Mouse (Mus musculus) neural tube, embryonic 15.5 days (tissue): Measurements from ENCODE around the gene A4galt. TPM values are rescaled to one million over a fixed set of nuclear protein-coding genes. Genes with fewer than 3 reads are reported as not detected.

Experiments used
- ATAC-seq: fragments of 200-750 bp; cut with Nextera tagmentation; 2 replicates; pipeline ENCODE4 v1.8.0; 2017; ENCODE audit warnings: mild to moderate bottlenecking, moderate TSS enrichment, moderate library complexity; ENCODE audit not compliant: low FRiP score
- H3K27ac ChIP-seq: fragments of 300-500 bp; sonication (generic); replicated peaks from 2 replicates; pipeline ENCODE4 v1.5.1; 2015; ENCODE audit warnings: mild to moderate bottlenecking, inconsistent platforms
- H3K27me3 ChIP-seq: fragments of 300-500 bp; sonication (generic); replicated peaks from 2 replicates; pipeline ENCODE4 v1.6.1; 2015; ENCODE audit warnings: inconsistent platforms
- H3K36me3 ChIP-seq: fragments of 300-500 bp; sonication (generic); 2 replicates; pipeline ENCODE4 v1.6.1; 2015; ENCODE audit warnings: inconsistent platforms
- H3K4me1 ChIP-seq: fragments of 300-500 bp; sonication (generic); 2 replicates; pipeline ENCODE4 v1.6.1; 2015; ENCODE audit warnings: inconsistent platforms
- H3K4me2 ChIP-seq: fragments of 300-500 bp; sonication (generic); 2 replicates; pipeline ENCODE4 v1.6.1; 2015; ENCODE audit warnings: inconsistent platforms, mild to moderate bottlenecking, moderate library complexity
- H3K4me3 ChIP-seq: fragments of 300-500 bp; sonication (generic); replicated peaks from 2 replicates; pipeline ENCODE4 v1.5.1; 2015; ENCODE audit warnings: mild to moderate bottlenecking, inconsistent platforms
- H3K9ac ChIP-seq: fragments of 300-500 bp; sonication (generic); replicated peaks from 2 replicates; pipeline ENCODE4 v1.6.1; 2015; ENCODE audit warnings: mild to moderate bottlenecking, inconsistent platforms
- H3K9me3 ChIP-seq: fragments of 300-500 bp; sonication (generic); replicated peaks from 2 replicates; pipeline ENCODE4 v1.6.1; 2016; ENCODE audit warnings: inconsistent platforms
- WGBS: fragments of 180-500 bp; shearing (Covaris S2); methylation state at CpG from one replicate; pipeline ENCODE4 v1.1.7; 2015; ENCODE audit warnings: mixed read lengths; 5-methylcytosine and 5-hydroxymethylcytosine counted together
- polyA plus RNA-seq: library from polyadenylated mRNA; unstranded; fragments of >200 nt; fragmentation: Nextera tagmentation; extraction: Ambion mirVana; gene quantifications from 2 replicates; pipeline ENCODE4 v1.2.1, GENCODE M21; 2015

A4galt gene
- polyA plus RNA-seq, 1 experiment from 2014 or later, result 2.5 TPM

GRCm38 (mm10) chr15:83244371-83244770 is 7.2 kb downstream of the A4galt start:
- no peak for ATAC-seq

GRCm38 (mm10) chr15:83241961-83242680 is 9.5 kb downstream of the A4galt start:
- 78% methylated on average over 4 of the region's 4 CpGs for WGBS
- Histone ChIP-seq H3K27me3 (no peaks in the 10 kb centered on the region), H3K27ac (no peak overlapping the region), H3K9ac (no peak overlapping the region), H3K4me2 (no peak overlapping the region), H3K9me3 (no peaks in the 10 kb centered on the region), H3K4me3 (no peak overlapping the region), H3K36me3 (no peaks in the 10 kb centered on the region), H3K4me1 (no peaks in the 10 kb centered on the region)
- ATAC-seq, result no peak

More at GRCm38 (mm10) chr15:83244371-83244770, 7.2 kb downstream of the A4galt start:
- H3K4me1 ChIP-seq, result no peaks in the 10 kb centered on the region
- H3K36me3 ChIP-seq, result no peaks in the 10 kb centered on the region
- H3K9me3 ChIP-seq, result no peaks in the 10 kb centered on the region
- H3K9ac ChIP-seq, result no peak overlapping the region
- H3K27me3 ChIP-seq, result peaks cover 1% of the 10 kb centered on the region; the same call in 1 of the 2 replicates
- no peak overlapping the region for H3K4me2 ChIP-seq
- H3K27ac ChIP-seq, result no peak overlapping the region
- no peak overlapping the region for H3K4me3 ChIP-seq
- WGBS, result 81% methylated on average over 3 of the region's 3 CpGs

- no peak overlapping the region for H3K4me3 ChIP-seq
- H3K4me1 ChIP-seq, result no peaks in the 10 kb centered on the region
- H3K36me3 ChIP-seq, result no peaks in the 10 kb centered on the region
- no peaks in the 10 kb centered on the region for H3K9me3 ChIP-seq
- no peak overlapping the region for H3K27ac ChIP-seq
- H3K9ac ChIP-seq, result no peak overlapping the region
- no peaks in the 10 kb centered on the region for H3K27me3 ChIP-seq
- WGBS, result 93% methylated on average over 3 of the region's 3 CpGs
- no peak for ATAC-seq
- no peak overlapping the region for H3K4me2 ChIP-seq
Observed at GRCm38 (mm10) chr15:83241497-83241896, 10.1 kb downstream of the A4galt start.

- no peaks in the 10 kb centered on the region for H3K36me3 ChIP-seq
- ATAC-seq, result no peak
- no peaks in the 10 kb centered on the region for H3K27me3 ChIP-seq
- H3K27ac ChIP-seq, result no peak overlapping the region
- no peak overlapping the region for H3K4me2 ChIP-seq
- H3K9me3 ChIP-seq, result no peaks in the 10 kb centered on the region
- H3K4me1 ChIP-seq, result 0 out of 2 replicates have a peak, but pooled peaks cover 10% of the 10 kb centered on the region
- no peak overlapping the region for H3K9ac ChIP-seq
- H3K4me3 ChIP-seq, result no peak overlapping the region
- 77% methylated on average over 15 of the region's 15 CpGs for WGBS
Observed at GRCm38 (mm10) chr15:83237460-83238243, 13.9 kb downstream of the A4galt start.

- H3K4me3 ChIP-seq, result no peak overlapping the region
- H3K27ac ChIP-seq, result no peak overlapping the region
- WGBS, result 20% methylated on average over 1 of the region's 1 CpGs
- H3K4me1 ChIP-seq, result 0 out of 2 replicates have a peak, but pooled peaks cover 10% of the 10 kb centered on the region
- no peak for ATAC-seq
- no peak overlapping the region for H3K9ac ChIP-seq
- no peaks in the 10 kb centered on the region for H3K27me3 ChIP-seq
- H3K4me2 ChIP-seq, result no peak overlapping the region
- no peaks in the 10 kb centered on the region for H3K36me3 ChIP-seq
- H3K9me3 ChIP-seq, result no peaks in the 10 kb centered on the region
Observed at GRCm38 (mm10) chr15:83236824-83237223, 14.8 kb downstream of the A4galt start.

- Histone ChIP-seq H3K4me2 (no peak overlapping the region), H3K27ac (no peak overlapping the region), H3K9me3 (no peaks in the 10 kb centered on the region), H3K36me3 (no peaks in the 10 kb centered on the region), H3K27me3 (no peaks in the 10 kb centered on the region), H3K4me1 (0 out of 2 replicates have a peak, but pooled peaks cover 10% of the 10 kb centered on the region), H3K4me3 (no peak overlapping the region), H3K9ac (no peak overlapping the region)
- peak; percentile 57 for ATAC-seq
- 85% methylated on average over 4 of the region's 4 CpGs for WGBS
Observed at GRCm38 (mm10) chr15:83233219-83233992, 18.2 kb downstream of the A4galt start.

GRCm38 (mm10) chr15:83227559-83227958 is 24.0 kb downstream of the A4galt start:
- 97% methylated on average over 10 of the region's 10 CpGs for WGBS

GRCm38 (mm10) chr15:83226871-83227270 is 24.7 kb downstream of the A4galt start:
- Histone ChIP-seq H3K9me3 (no peaks in the 10 kb centered on the region), H3K27me3 (no peaks in the 10 kb centered on the region), H3K9ac (no peak overlapping the region), H3K4me3 (no peak overlapping the region), H3K27ac (no peak overlapping the region), H3K4me2 (no peak overlapping the region), H3K4me1 (peaks cover 23% of the 10 kb centered on the region), H3K36me3 (no peaks in the 10 kb centered on the region)
- WGBS, result 87% methylated on average over 5 of the region's 5 CpGs
- ATAC-seq, result no peak

More at GRCm38 (mm10) chr15:83227559-83227958, 24.0 kb downstream of the A4galt start:
- Histone ChIP-seq H3K9me3 (no peaks in the 10 kb centered on the region), H3K4me1 (peaks cover 23% of the 10 kb centered on the region), H3K9ac (no peak overlapping the region), H3K27me3 (no peaks in the 10 kb centered on the region), H3K27ac (no peak overlapping the region), H3K36me3 (no peaks in the 10 kb centered on the region), H3K4me3 (no peak overlapping the region), H3K4me2 (no peak overlapping the region)
- ATAC-seq, result no peak

GRCm38 (mm10) chr15:83226066-83226834 is 25.3 kb downstream of the A4galt start:
- WGBS, result 81% methylated on average over 9 of the region's 9 CpGs
- H3K4me3 ChIP-seq, result no peak overlapping the region
- no peaks in the 10 kb centered on the region for H3K9me3 ChIP-seq
- no peaks in the 10 kb centered on the region for H3K36me3 ChIP-seq
- H3K4me1 ChIP-seq, result peaks cover 23% of the 10 kb centered on the region
- no peaks in the 10 kb centered on the region for H3K27me3 ChIP-seq
- H3K9ac ChIP-seq, result no peak overlapping the region
- H3K4me2 ChIP-seq, result no peak overlapping the region
- no peak overlapping the region for H3K27ac ChIP-seq
- no peak for ATAC-seq

GRCm38 (mm10) chr15:83224136-83224766 is 27.3 kb downstream of the A4galt start:
- peaks cover 23% of the 10 kb centered on the region for H3K4me1 ChIP-seq
- no peaks in the 10 kb centered on the region for H3K9me3 ChIP-seq
- no peak overlapping the region for H3K9ac ChIP-seq
- WGBS, result 62% methylated on average over 9 of the region's 9 CpGs
- ATAC-seq, result no peak
- peak overlapping the region; percentile 67 for H3K27ac ChIP-seq
- no peak overlapping the region for H3K4me2 ChIP-seq
- H3K36me3 ChIP-seq, result no peaks in the 10 kb centered on the region
- H3K27me3 ChIP-seq, result no peaks in the 10 kb centered on the region
- H3K4me3 ChIP-seq, result no peak overlapping the region
